Mouse (Mus musculus): ENCODE measurements around the gene Rfxap. TPM values are rescaled to one million over a fixed set of nuclear protein-coding genes. Genes with fewer than 3 reads are reported as not detected.

Rfxap gene
- polyA plus RNA-seq (2012): 115 and 128 TPM in 2 replicates

DNA sequence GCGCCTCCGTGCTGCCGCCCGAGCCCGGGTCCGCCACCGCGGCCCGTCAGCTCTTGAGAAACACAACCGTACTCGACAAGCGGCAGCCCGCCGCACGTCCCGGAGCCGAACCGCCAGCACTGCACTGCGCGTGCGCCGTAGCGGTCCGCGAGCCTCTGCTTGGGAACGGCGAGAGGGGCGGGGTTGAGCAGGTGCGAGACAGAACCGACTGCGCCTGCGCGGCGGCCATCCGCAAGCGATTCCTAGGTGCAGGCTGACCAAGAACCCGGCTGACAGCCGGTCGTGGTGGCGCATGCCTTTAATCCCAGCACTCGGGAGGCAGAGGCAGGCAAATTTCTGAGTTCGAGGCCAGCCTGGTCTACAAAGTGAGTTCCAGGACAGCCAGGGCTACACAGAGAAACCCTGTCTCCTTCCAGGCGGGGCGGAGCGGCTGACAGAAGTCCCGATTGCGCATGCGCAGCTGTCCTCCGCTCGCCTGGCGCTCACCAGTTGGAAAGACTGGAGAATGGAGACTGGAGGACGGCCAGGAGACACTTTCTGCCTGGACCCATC, at the start of gene Rfxap:
Gene Rfxap, minus strand, starts transcription at position 126 of the 552 bp plus-strand sequence.
- no peak for TF ChIP-seq GATA1 (IDR thresholded peaks at IDR 0.05; ENCODE audit: low read length)

- no peak for TF ChIP-seq GATA1 (IDR thresholded peaks at IDR 0.05; ENCODE audit: low read length)
Measured at GRCm38 (mm10) chr3:54835421-54835820, 27.8 kb upstream of the Rfxap start.

GRCm38 (mm10) chr3:54832491-54832890, 24.9 kb upstream of the Rfxap start:
- no peak for TF ChIP-seq GATA1 (IDR thresholded peaks at IDR 0.05; ENCODE audit: low read length)

GRCm38 (mm10) chr3:54822526-54822925, 14.9 kb upstream of the Rfxap start:
- no peak for TF ChIP-seq GATA1 (IDR thresholded peaks at IDR 0.05; ENCODE audit: low read length)

DNA sequence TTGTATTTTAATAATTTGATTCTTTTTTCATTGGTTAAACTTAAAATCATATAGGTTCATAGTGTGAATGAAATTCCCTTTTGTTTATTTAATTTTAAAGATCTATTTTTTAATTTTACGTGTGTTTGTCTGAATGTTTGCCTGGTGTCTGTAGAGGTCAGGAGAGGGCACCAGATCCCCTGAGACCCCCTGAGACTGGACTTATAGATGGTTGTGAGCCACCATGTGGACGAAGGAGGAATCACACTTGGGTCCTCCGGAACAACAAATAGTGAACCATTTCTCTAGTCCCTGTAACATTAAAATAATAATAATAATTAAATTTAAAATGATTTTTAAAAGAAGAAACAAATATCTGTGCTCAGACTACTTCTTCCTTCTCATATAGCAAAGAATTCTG, 7.7 kb upstream of the Rfxap start:
- no peak for TF ChIP-seq GATA1 (IDR thresholded peaks at IDR 0.05; ENCODE audit: low read length)

- no peak for TF ChIP-seq GATA1 (IDR thresholded peaks at IDR 0.05; ENCODE audit: low read length)
Measured at GRCm38 (mm10) chr3:54814622-54815021, 7.0 kb upstream of the Rfxap start.

DNA sequence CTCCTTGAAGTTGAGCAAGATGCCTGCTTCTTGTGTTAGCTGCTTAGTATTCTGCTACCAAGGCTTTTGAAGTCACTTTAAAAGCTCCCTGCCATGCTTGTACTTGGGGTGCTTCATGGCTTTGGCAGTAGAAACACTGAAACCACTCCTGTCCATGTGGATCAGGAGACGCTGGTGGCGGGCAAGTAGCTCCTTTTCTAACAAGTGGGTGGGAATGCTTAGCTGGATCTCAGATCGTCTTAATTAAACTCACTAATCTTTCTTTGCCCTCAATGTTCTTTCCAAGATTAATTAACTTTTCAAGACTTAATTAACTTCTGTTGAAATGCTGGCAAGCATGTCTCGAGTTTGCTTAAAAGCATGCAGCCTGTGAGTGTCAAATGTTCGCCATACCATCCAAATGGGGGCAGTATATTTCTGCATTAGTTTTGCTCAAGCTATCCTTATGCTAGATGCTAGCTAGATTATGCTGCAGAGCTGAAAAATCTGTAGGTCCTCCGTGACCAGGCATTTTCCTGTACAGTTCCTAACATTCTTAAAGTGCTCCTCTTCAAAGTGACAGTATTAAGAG, 5.9 kb upstream of the Rfxap start:
- TF ChIP-seq GATA1 (IDR thresholded peaks at IDR 0.05; ENCODE audit: low read length): no peak

GRCm38 (mm10) chr3:54811616-54812015, 4.0 kb upstream of the Rfxap start:
- no peak for TF ChIP-seq GATA1 (IDR thresholded peaks at IDR 0.05; ENCODE audit: low read length)

DNA sequence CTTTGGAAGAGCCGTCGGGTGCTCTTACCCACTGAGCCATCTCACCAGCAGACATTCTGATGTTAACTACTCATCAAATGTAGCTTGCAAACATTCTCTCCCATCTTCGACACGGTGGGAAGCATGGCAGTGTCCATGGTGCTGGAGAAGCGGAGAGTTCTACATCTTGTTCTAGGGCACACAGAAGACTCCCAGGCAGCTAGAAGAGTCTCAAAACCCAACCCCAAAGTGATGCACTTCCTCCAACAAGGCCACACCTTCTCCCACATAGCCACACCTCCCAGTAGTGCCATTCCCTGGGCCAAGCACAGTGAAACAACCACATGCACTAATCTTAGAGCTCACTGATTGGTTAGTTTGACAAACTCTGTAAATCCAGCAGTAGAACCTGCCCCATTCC, 1.5 kb upstream of the Rfxap start:
- no peak for TF ChIP-seq GATA1 (IDR thresholded peaks at IDR 0.05; ENCODE audit: low read length)

DNA sequence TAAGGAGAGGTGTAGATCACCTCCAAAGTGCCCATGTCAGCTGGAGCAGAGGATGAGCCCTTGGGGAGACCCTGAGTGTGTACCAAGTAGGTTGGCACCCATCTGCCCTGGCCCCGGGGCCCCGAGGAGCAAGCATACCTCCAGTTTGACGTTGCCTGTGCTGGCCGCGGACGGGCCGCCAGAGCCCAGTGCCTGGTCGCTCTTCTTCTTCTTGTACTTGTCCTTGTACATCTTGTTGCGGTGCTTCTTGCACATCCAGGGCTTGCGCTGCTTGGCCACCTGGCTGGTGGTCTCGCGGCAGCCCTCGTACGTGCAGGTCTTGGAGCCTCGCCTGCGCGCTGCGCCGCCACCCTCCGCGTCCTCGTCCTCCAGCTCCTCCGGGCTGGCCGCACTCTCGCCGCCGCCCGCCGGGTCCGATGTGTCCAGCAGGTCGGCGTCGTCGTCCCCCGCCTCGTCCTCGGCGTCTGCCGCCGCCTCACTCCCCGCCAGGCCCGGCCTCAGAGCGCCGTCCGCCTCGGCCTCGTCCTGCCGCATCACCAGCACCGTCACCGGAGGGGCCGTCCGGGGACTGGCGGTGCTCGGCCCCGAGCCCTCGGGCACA, 430 bp downstream of the Rfxap start:
- no peak for TF ChIP-seq GATA1 (IDR thresholded peaks at IDR 0.05; ENCODE audit: low read length)

DNA sequence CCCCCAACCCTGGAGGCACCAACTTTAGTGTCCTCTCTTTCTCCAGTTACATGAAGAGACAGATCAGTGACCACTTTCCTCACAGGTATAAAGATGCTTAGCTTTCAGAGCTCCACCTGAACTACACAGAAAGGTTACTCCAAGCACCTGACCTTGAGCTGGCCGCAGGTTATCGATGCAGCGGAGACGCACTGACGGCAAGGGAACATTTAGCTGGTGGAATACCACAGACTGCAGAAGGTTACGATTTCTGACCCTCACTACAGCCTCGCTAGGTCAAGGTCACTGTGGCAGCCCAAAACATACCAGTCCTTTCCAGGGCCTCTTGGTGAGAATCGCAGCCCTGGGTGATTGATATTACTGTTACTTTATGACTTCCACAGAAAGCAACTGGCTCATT, 3.9 kb downstream of the Rfxap start:
- TF ChIP-seq GATA1 (IDR thresholded peaks at IDR 0.05; ENCODE audit: low read length): no peak

DNA sequence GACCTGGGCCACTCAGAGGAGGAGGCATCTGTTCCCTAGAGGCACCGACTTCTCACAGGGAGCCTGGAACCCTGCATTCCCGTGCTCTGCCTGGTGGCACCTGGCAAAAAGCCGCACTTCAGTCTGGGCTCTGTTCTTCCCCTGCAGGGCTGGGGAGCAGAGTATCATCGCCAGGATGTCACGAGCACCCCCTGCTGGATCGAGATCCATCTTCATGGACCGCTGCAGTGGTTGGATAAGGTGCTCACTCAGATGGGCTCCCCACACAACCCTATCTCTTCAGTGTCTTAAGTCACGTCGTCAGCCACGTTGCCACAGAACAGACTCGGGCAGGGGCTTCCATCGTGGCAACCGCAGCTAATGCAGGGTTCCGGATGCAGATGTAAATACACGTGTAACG, 10.4 kb downstream of the Rfxap start:
- TF ChIP-seq GATA1 (IDR thresholded peaks at IDR 0.05; ENCODE audit: low read length): no peak

DNA sequence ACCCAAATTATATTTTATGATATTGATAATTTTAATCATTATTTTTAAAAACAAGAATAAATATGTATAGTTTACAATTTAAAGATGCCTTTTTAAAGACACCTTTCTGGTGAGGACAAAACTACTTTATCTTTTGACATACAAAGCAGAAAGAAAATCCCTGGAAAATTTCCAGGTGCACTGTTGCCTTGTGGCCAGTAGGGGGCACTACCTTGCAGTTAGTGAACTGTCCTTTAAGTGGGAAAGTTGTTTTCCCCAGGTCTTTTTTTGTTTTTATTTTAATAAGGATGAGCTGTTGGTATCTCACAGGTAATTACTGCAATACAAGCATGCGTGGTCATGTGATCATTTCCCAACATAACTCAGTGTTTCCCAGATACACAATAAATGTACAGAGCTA, 11.8 kb downstream of the Rfxap start:
- no peak for TF ChIP-seq GATA1 (IDR thresholded peaks at IDR 0.05; ENCODE audit: low read length)

DNA sequence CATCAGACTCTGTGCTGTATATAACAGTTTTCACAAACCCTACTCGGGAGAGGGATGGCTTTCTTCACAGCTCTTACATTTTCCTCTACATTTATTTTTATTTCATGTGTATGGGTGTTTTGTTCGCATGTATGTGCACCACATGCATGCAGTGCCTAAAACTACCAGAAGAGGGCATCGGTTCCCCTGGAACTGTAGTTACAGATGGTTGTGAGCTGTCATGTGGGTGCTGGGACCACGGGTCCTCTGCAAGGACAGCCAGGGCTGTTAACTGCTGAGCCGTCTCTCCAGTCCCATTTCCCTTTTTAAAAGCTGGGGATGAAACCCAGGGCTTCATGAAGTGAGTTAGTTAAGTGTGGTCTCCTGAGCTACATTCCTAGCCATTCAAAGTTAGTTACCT, 12.2 kb downstream of the Rfxap start:
- TF ChIP-seq GATA1 (IDR thresholded peaks at IDR 0.05; ENCODE audit: low read length): no peak

DNA sequence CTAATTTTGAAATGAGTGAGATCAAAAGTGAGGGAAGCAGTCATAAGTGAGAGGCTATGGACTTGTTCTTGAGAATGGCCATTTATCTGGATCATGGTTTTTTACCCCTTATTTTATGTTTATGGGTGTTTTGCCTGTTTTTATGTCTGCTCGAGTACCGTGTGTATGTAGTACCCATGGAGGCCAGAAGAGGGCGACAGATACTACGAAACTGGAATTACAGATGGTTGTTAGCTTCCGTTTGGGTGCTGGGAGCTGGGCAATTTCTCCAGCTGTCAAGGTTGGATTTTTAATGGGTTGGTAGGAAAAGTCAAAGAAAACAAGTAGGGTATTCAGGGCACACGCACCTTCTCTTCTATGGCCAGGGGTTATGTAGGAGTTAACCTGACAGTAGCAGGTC, 13.8 kb downstream of the Rfxap start:
- no peak for TF ChIP-seq GATA1 (IDR thresholded peaks at IDR 0.05; ENCODE audit: low read length)

DNA sequence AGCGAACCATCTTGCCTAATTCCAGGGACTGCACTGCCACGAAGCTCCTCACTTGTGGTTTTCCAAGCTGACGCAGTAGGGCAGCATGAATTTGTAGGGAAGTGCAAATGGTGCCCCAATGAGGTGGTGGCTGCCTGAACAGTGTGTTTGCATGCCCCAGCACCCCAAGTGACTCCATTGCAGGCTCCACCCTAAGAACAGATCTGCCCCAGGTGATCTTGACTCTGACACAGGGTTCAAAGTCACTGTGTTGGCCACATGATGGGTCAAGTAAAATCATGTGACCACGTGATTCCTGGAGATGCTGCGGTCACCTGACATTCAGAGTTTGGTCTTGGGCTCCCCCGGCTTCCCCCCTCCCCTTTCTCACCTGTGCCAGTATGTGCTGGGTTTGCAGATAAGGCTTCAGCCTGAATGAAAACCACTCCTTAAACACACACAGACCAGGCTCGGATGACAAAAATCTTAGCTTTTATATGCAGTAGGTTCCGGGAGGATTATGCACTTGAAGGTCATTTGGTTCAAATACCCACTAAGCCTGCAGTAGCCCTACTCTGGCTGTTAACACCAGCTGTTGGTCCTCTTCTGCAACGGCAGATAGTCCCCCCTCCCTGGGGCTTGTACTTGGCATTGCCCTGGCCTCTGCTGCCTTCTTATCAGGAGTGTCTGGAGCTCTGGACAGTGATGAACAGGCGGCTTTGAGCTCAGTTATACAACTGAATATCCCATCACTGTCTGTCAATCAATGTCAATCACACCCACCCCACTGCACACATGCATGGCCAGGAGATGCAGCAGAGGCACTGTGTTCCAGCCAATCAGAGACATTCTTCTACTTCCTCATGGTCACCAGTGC, 15.5 kb downstream of the Rfxap start:
- no peak for TF ChIP-seq GATA1 (IDR thresholded peaks at IDR 0.05; ENCODE audit: low read length)
